In genomic region chr2:168923706-168924105, GRCm38 (mm10) we compare ENCODE assay signal across 8 mouse cellular contexts. TPM values are rescaled to one million over a fixed set of nuclear protein-coding genes. Genes with fewer than 3 reads are reported as not detected.
A peak's percentile ranks its signal among the peaks of the same experiment; 100 is the strongest.
DNase-seq lines count a peak whose midpoint lies in the region.

No protein-coding gene starts in this region.

- peak; percentile 20 for DNase-seq in cerebellum, adult 9-10 months
- no peak for DNase-seq in cerebellum, adult 8-10 months
- DNase-seq in layer of hippocampus, adult 18-20 months (ENCODE audit: low spot score in 2 of 2): peak; percentile 30 to 74
- no peak for DNase-seq in layer of hippocampus, adult 9-10 months (ENCODE audit: low spot score)
- peak; percentile 84 for DNase-seq in R1 (ENCODE audit: low read depth, low spot score)
- DNase-seq in kidney, postnatal 10 days: peak; percentile 72
- DNase-seq in retina, adult 2 months (ENCODE audit: low read depth, low spot score): peak; percentile 4
- no peak for DNase-seq in natural killer cell, adult 2 months (ENCODE audit: low spot score in 2 of 2)

RNA-seq across cellular contexts. Expression of gene Zfp64, which starts 31.7 kb away (rescaled TPM):
- 10 to 100 TPM; 15.4 to 16.3 TPM for total RNA-seq in layer of hippocampus, adult 18-20 months (2021)

Comparison
In these comparisons a context has a peak if more than half of its experiments do, and no peak if none do; other contexts are left out.
1. DNase-seq: peak in cerebellum, adult 9-10 months (single experiment), layer of hippocampus, adult 18-20 months (2 of 2), R1 (single experiment), kidney, postnatal 10 days (single experiment) and retina, adult 2 months (single experiment); none in cerebellum, adult 8-10 months (single experiment), layer of hippocampus, adult 9-10 months (single experiment) and natural killer cell, adult 2 months (0 of 2).